Mouse (Mus musculus) megakaryocyte, embryonic 14.5 days (primary cell): ENCODE data around the gene Kansl1l. TPM values are rescaled to one million over a fixed set of nuclear protein-coding genes. Genes with fewer than 3 reads are reported as not detected.

Experiments
- H3K27me3 ChIP-seq: replicated peaks from 2 replicates; pipeline ENCODE3; 2012; ENCODE audit warnings: inconsistent platforms
- H3K36me3 ChIP-seq: replicated peaks from 2 replicates; pipeline ENCODE3; 2012; ENCODE audit warnings: low read length, inconsistent platforms, mixed read lengths
- H3K4me1 ChIP-seq: 2 replicates; pipeline ENCODE4 v1.6.1; 2012; ENCODE audit warnings: inconsistent platforms
- H3K4me3 ChIP-seq: replicated peaks from 2 replicates; pipeline ENCODE3; 2012; ENCODE audit warnings: moderate library complexity, mild to moderate bottlenecking, inconsistent platforms
- H3K9me3 ChIP-seq: 2 replicates; pipeline ENCODE4 v1.6.1; 2012; ENCODE audit warnings: inconsistent platforms
- FLI1 ChIP-seq: IDR thresholded peaks from 2 replicates; pipeline ENCODE4 v1.6.1; 2012; ENCODE audit warnings: low read length, inconsistent platforms, mixed read lengths
- GATA1 ChIP-seq: IDR thresholded peaks from 3 replicates; pipeline ENCODE4 v1.6.1; 2012; ENCODE audit warnings: mixed read lengths, low read length, inconsistent platforms, borderline replicate concordance
- polyA plus RNA-seq: library from polyadenylated mRNA; stranded (reverse); fragments of >175 nt; gene quantifications from 2 replicates; pipeline ENCODE4 v1.2.3, GENCODE M21; 2012; ENCODE audit warnings: low replicate concordance; ENCODE audit not compliant: insufficient read depth

Gene Kansl1l
- polyA plus RNA-seq, 1 experiment, result 0.27 TPM

GRCm38 (mm10) chr1:66678662-66679061 is 138.7 kb downstream of the Kansl1l start:
- H3K36me3 ChIP-seq, result no peaks in the 10 kb centered on the region
- no peaks in the 10 kb centered on the region for H3K9me3 ChIP-seq
- no peaks in the 10 kb centered on the region for H3K27me3 ChIP-seq
- peaks cover 8% of the 10 kb centered on the region for H3K4me1 ChIP-seq
- TF ChIP-seq FLI1, result no peak
- no peak for TF ChIP-seq GATA1
- H3K4me3 ChIP-seq, result no peak overlapping the region

- Histone ChIP-seq H3K27me3 (no peaks in the 10 kb centered on the region), H3K36me3 (no peaks in the 10 kb centered on the region), H3K9me3 (no peaks in the 10 kb centered on the region), H3K4me3 (no peak overlapping the region), H3K4me1 (peaks cover 6% of the 10 kb centered on the region)
- TF ChIP-seq GATA1, result no peak
Measured at GRCm38 (mm10) chr1:66677928-66678327, 139.4 kb downstream of the Kansl1l start.

GRCm38 (mm10) chr1:66672812-66673211 is 144.6 kb downstream of the Kansl1l start:
- no peaks in the 10 kb centered on the region for H3K9me3 ChIP-seq
- no peak overlapping the region for H3K4me3 ChIP-seq
- no peak for TF ChIP-seq FLI1
- no peak for TF ChIP-seq GATA1
- H3K27me3 ChIP-seq, result no peaks in the 10 kb centered on the region
- no peaks in the 10 kb centered on the region for H3K36me3 ChIP-seq
- peaks cover 6% of the 10 kb centered on the region for H3K4me1 ChIP-seq

DNA sequence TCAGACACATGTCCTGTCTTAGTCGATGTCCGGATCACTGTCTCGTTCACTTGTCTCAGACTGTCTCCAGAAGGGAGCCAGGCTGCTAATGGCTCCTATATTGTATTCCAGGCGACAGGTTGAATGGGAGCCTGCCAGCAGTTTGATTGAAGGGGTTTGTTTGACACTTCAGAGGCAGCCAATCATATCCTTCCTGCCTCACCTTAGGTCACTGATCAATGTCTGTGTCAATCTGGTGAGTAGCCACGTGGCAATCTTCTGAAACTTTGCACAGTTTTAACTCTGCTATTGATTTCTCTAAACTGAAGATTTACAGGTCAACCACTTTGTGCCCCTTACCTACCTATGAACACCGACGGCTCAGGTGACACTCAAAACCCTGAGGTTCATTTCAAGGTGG is 145.9 kb downstream of the Kansl1l start:
- peaks cover 4% of the 10 kb centered on the region for H3K4me1 ChIP-seq
- H3K9me3 ChIP-seq, result no peaks in the 10 kb centered on the region
- H3K27me3 ChIP-seq, result no peaks in the 10 kb centered on the region
- H3K36me3 ChIP-seq, result no peaks in the 10 kb centered on the region
- TF ChIP-seq GATA1 (no peak), FLI1 (no peak)
- no peak overlapping the region for H3K4me3 ChIP-seq

Other genes starting within 250 kb of the Kansl1l start
- gene Rpe, start 116.7 kb downstream of the Kansl1l start, polyA plus RNA-seq, result 8.4 and 8.7 TPM in 2 replicates
- gene Acadl, start 45.7 kb upstream of the Kansl1l start, polyA plus RNA-seq, result 1.5 and 3.2 TPM in 2 replicates
- 0.15 TPM in 1 of 2 replicates, not detected in the other for gene Myl1, start 127.8 kb upstream of the Kansl1l start, polyA plus RNA-seq
- 4.0 and 10.9 TPM in 2 replicates for gene Lancl1, start 221.3 kb upstream of the Kansl1l start, polyA plus RNA-seq